Mouse (Mus musculus) brain, embryonic 14.5 days (tissue): Measurements from ENCODE around the gene Tmem182.

ENCODE experiments used
- CTCF ChIP-seq: fragments of 200-500 bp; IDR thresholded peaks from 2 replicates; pipeline ENCODE4 v1.5.1; 2012; ENCODE audit warnings: inconsistent platforms, mild to moderate bottlenecking, moderate library complexity, borderline replicate concordance; ENCODE audit not compliant: insufficient read depth, insufficient read length; ENCODE audit errors: extremely low read depth
- POLR2A ChIP-seq: fragments of 200-500 bp; IDR thresholded peaks from 2 replicates; pipeline ENCODE4 v1.6.1; 2012; ENCODE audit warnings: mild to moderate bottlenecking, inconsistent platforms, borderline replicate concordance; ENCODE audit not compliant: poor library complexity, insufficient read depth, insufficient read length, severe bottlenecking; ENCODE audit errors: extremely low read depth

DNA sequence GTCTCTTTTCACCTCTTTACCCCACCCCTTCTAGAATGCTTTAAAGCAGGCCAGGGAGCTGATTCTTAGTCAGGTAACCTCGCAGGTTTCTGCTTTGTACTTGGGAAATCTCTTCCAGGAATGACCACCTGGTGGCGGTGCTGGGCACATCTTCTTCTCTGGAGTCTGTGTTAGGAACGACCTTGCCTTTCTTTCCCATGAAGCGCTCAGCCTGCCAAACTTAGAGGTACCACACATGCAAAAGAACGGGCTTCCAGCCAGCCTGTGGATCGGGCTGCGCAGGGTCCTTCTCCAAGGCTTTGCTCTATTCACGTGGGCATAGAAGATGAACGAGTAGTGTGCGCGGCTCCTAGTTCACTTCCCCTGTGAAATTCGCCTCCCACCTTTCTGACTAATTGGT is 82.3 kb downstream of the Tmem182 start:
- peak; percentile 77 for TF ChIP-seq CTCF
- no peak for TF ChIP-seq POLR2A
